Mouse (Mus musculus) forebrain, embryonic 14.5 days (tissue): ENCODE data around the gene E130309D02Rik. TPM values are rescaled to one million over a fixed set of nuclear protein-coding genes. Genes with fewer than 3 reads are reported as not detected.
A peak's percentile ranks its signal among the peaks of the same experiment; 100 is the strongest.

Source experiments
- ATAC-seq: fragments of 200-750 bp; cut with Nextera tagmentation; 2 replicates; pipeline ENCODE4 v1.8.0; 2017; ENCODE audit warnings: mild to moderate bottlenecking, moderate library complexity
- DNase-seq: peaks from one replicate; pipeline ENCODE4 v3.0.0-alpha.2; 2015; ENCODE audit warnings: low spot score
- H3K27ac ChIP-seq: fragments of 300-500 bp; sonication (generic); 2 replicates; pipeline ENCODE4 v1.5.1; 2014; ENCODE audit warnings: low read depth, mild to moderate bottlenecking, control low read depth, low read length, moderate library complexity
- H3K27me3 ChIP-seq: fragments of 300-500 bp; sonication (generic); replicated peaks from 2 replicates; pipeline ENCODE4 v1.6.1; 2014; ENCODE audit warnings: low read length, control low read depth, mixed read lengths; ENCODE audit not compliant: control insufficient read depth, insufficient read depth
- H3K36me3 ChIP-seq: fragments of 300-500 bp; sonication (generic); 2 replicates; pipeline ENCODE4 v1.6.1; 2014; ENCODE audit warnings: low read length, control low read depth; ENCODE audit not compliant: control insufficient read depth, insufficient read depth
- H3K4me1 ChIP-seq: fragments of 300-500 bp; sonication (generic); 2 replicates; pipeline ENCODE4 v1.6.1; 2014; ENCODE audit warnings: antibody characterized with exemption, low read length, control low read depth; ENCODE audit not compliant: control insufficient read depth, insufficient read depth
- H3K4me2 ChIP-seq: fragments of 300-500 bp; sonication (generic); 2 replicates; pipeline ENCODE4 v1.6.1; 2014; ENCODE audit warnings: mild to moderate bottlenecking, control low read depth, low read length
- H3K4me3 ChIP-seq: fragments of 300-500 bp; sonication (generic); 2 replicates; pipeline ENCODE4 v1.5.1; 2014; ENCODE audit warnings: low read depth, low read length, control low read depth
- H3K9ac ChIP-seq: fragments of 300-500 bp; sonication (generic); 2 replicates; pipeline ENCODE4 v1.6.1; 2014; ENCODE audit warnings: mild to moderate bottlenecking, low read length, control low read depth, moderate library complexity
- H3K9me3 ChIP-seq: fragments of 300-500 bp; sonication (generic); replicated peaks from 2 replicates; pipeline ENCODE4 v1.6.1; 2016; ENCODE audit warnings: low read length, control low read depth, mixed read lengths; ENCODE audit not compliant: control insufficient read depth
- WGBS: fragments of 180-500 bp; shearing (Covaris S2); extraction: QIAGEN DNeasy Blood & Tissue Kit; methylation state at CpG from one replicate; pipeline ENCODE4 v1.1.7; 2014; 5-methylcytosine and 5-hydroxymethylcytosine counted together
- polyA plus RNA-seq: library from polyadenylated mRNA; unstranded; fragments of >200 nt; fragmentation: Nextera tagmentation; extraction: Ambion mirVana; gene quantifications from 2 replicates; pipeline ENCODE4 v1.2.1, GENCODE M21; 2014

E130309D02Rik gene
- polyA plus RNA-seq: 32.3 and 39.3 TPM in 2 replicates

DNA sequence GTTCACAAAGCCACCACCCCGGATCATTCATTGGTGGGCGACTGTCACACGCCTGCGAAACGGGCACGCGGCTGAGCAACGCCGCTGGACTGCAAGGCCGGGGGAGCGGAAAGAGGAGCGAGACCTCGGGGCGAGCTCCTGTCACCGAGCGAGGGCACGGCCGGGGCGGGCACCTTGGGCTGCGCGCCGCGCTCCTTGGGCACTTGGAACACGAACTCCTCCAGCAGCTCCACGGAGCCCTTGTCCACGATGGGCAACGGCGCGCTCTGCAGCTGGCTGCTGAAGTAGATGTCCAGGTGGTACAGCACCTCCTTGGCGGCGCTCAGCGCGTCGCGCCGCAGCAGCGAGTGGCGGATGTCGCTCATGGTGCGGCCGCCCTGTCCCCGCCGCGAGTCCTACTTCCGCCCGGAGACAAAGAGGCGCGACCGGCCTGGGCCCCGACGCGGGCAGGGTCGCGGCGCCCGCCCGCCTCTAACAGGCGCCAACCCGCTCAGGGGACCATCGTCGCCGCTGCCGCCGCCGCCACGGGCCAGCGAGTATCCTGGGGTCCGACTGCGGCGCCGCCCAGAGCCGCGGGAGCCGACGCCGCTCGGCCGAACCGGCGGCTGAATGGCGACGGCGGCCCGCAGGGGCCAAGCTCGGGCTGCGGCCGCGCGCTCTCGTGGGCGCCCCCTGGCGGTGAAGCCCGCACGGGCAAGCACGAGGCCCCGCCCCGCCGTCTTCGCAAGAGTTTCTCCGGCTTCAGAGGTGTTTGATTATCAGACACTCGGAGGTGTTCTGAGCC, at the start of gene E130309D02Rik:
Gene E130309D02Rik, minus strand, starts transcription at position 631 of the 784 bp plus-strand sequence.
- ATAC-seq (peak; percentile 85), DNase-seq (peak; percentile 87)
- under 1% methylated on average over 75 of the region's 101 CpGs for WGBS
- Histone ChIP-seq H3K9ac (peak within 1 kb of the TSS; percentile 96), H3K4me3 (peak within 1 kb of the TSS; percentile 87), H3K9me3 (no peaks in the 10 kb centered on the region), H3K27ac (peak within 1 kb of the TSS; percentile 96), H3K27me3 (no peaks in the 10 kb centered on the region), H3K4me2 (peak within 1 kb of the TSS; percentile 84), H3K4me1 (peaks cover 8% of the 10 kb centered on the region), H3K36me3 (peaks cover 72% of the 10 kb centered on the region)

- Histone ChIP-seq H3K4me2 (peak overlapping the region; percentile 90), H3K9me3 (no peaks in the 10 kb centered on the region), H3K9ac (peak overlapping the region; percentile 67), H3K36me3 (no peaks in the 10 kb centered on the region), H3K27ac (no peak overlapping the region; the same call in 1 of the 2 replicates), H3K4me1 (0 out of 2 replicates have a peak, but pooled peaks cover 5% of the 10 kb centered on the region), H3K27me3 (peaks cover 18% of the 10 kb centered on the region; the same call in 1 of the 2 replicates), H3K4me3 (peak overlapping the region; percentile 42)
- ATAC-seq (peak; percentile 56), DNase-seq (peak; percentile 62)
- under 1% methylated on average over 46 of the region's 47 CpGs for WGBS
Observed at GRCm38 (mm10) chr5:143363678-143364615, 48.8 kb upstream of the E130309D02Rik start.

DNA sequence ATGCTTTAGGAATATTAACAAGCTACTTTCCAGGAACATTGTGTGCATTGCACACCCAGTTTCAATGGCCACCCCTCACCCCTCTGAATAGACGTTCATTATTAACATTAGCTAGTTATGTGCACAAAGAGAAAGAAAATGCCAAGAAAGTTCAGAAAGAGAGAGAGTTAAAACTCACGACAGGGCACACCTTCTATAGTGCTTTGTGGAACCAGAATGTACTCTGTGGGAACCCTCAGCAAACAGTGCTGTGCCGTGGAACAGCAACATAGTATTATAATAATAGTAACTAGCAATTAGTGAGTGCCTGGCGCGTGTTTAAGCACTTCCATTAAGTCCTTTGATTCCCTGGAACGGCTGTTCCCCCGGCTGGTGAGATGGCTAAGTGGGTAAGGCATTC, 46.3 kb upstream of the E130309D02Rik start:
- 3% methylated on average over 7 of the region's 7 CpGs for WGBS
- no peaks in the 10 kb centered on the region for H3K36me3 ChIP-seq
- peak; percentile 60 for DNase-seq
- H3K27ac ChIP-seq: no peak overlapping the region
- no peak overlapping the region for H3K4me3 ChIP-seq
- no peaks in the 10 kb centered on the region for H3K9me3 ChIP-seq
- peaks cover 5% of the 10 kb centered on the region; the same call in 1 of the 2 replicates for H3K4me1 ChIP-seq
- 0 out of 2 replicates have a peak, but pooled peaks cover 10% of the 10 kb centered on the region for H3K27me3 ChIP-seq
- peak; percentile 21 for ATAC-seq
- no peak overlapping the region for H3K4me2 ChIP-seq
- H3K9ac ChIP-seq: no peak overlapping the region

DNA sequence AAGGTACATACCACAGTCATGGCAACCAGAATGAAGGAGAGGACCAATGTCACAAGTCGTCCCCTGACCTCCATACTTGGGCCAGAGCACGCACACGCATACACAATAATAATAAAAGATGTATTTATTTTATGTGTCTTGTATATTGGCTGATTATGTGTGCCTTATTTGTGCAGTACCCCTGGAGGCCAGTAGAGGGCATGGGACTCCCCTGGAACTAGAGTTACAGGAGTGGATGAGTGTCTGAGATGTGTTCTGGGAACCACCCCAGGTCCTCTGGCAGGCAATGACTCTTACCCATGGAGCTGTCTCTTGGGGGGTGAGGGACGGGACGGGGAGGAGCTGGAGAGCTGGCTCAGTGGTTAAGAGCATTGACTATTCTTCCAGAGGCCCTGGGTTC, 44.8 kb upstream of the E130309D02Rik start:
- no peaks in the 10 kb centered on the region for H3K36me3 ChIP-seq
- H3K9me3 ChIP-seq: no peaks in the 10 kb centered on the region
- DNase-seq: no peak
- 0 out of 2 replicates have a peak, but pooled peaks cover 6% of the 10 kb centered on the region for H3K27me3 ChIP-seq
- no peak for ATAC-seq
- H3K9ac ChIP-seq: no peak overlapping the region
- H3K4me2 ChIP-seq: no peak overlapping the region
- 64% methylated on average over 5 of the region's 5 CpGs for WGBS
- no peak overlapping the region for H3K4me3 ChIP-seq
- H3K27ac ChIP-seq: no peak overlapping the region
- H3K4me1 ChIP-seq: peaks cover 5% of the 10 kb centered on the region; the same call in 1 of the 2 replicates

DNA sequence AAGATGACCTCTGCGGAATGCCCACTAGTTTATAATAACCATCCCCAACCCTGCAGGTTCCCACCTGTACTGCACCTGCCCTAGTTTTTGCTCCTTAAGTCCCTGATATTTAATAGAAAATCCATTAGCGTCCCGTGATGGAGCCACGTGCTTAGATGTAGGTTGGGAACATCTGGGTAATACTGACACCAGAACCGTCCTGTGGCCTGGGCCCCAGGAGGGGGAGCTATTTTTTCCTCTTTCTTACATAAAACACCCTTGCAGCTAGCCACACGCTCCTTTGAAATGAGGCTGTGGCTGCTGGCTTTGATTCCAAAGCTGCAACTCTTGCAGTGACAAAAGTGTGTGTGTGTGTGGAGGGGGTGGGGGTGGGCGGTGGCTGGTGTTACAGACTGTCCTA, 44.1 kb upstream of the E130309D02Rik start:
- H3K9me3 ChIP-seq: no peaks in the 10 kb centered on the region
- no peak for ATAC-seq
- H3K4me3 ChIP-seq: no peak overlapping the region
- H3K27ac ChIP-seq: no peak overlapping the region
- H3K4me1 ChIP-seq: peaks cover 3% of the 10 kb centered on the region; the same call in 1 of the 2 replicates
- WGBS: 33% methylated on average over 7 of the region's 7 CpGs
- no peak overlapping the region for H3K9ac ChIP-seq
- DNase-seq: no peak
- 0 out of 2 replicates have a peak, but pooled peaks cover 6% of the 10 kb centered on the region for H3K27me3 ChIP-seq
- no peaks in the 10 kb centered on the region for H3K36me3 ChIP-seq
- no peak overlapping the region for H3K4me2 ChIP-seq

GRCm38 (mm10) chr5:143357564-143357963, 42.4 kb upstream of the E130309D02Rik start:
- H3K4me2 ChIP-seq: peak overlapping the region; percentile 38
- peak overlapping the region; percentile 41 for H3K9ac ChIP-seq
- peak; percentile 45; the same call in 1 of the 2 replicates for ATAC-seq
- H3K4me3 ChIP-seq: peak overlapping the region; percentile 10; the same call in 1 of the 2 replicates
- DNase-seq: no peak
- no peak overlapping the region for H3K27ac ChIP-seq
- 5% methylated on average over 28 of the region's 28 CpGs for WGBS
- no peaks in the 10 kb centered on the region for H3K36me3 ChIP-seq
- H3K27me3 ChIP-seq: 0 out of 2 replicates have a peak, but pooled peaks cover 6% of the 10 kb centered on the region
- H3K4me1 ChIP-seq: no peaks in the 10 kb centered on the region; the same call in 1 of the 2 replicates
- H3K9me3 ChIP-seq: 0 out of 2 replicates have a peak, but pooled peaks cover 2% of the 10 kb centered on the region

DNA sequence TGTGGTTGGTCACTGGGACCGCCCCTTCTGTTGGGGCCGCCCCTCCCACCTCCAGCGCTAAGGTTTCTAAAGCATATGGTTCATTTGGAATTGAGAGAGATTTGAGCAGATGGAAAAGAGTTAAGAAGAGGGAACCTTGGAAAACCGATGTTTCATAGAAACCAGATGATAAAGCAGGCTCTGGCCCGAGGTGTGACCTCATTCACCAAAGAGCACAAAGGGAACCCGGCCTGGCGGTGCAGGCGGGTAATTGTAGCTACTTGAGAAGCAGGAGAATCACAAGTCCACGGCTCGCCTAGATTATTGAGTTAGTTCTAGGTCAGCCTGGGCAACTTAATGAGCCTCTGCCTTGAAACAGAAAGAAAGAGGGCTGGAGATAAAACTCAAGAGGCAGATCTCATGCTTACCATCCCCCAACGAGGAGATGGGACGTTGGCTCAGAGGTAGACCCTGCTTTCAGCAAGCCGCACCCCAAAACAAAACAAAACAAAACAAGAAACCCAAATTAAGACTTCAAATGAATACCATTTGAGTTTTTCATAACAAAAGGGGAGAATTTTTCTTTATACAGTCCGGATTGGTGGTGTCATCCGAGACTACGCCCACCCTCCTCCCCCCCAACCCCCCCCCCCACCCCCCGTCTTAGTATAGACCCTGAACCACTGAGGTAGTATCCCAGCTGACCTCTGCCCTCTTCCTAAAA, 41.7 kb upstream of the E130309D02Rik start, which contains the start of gene Grid2ip:
Gene Grid2ip, plus strand, starts transcription at position 653 of the 703 bp plus-strand sequence.
- DNase-seq (no peak), ATAC-seq (no peak)
- Histone ChIP-seq H3K27me3 (0 out of 2 replicates have a peak, but pooled peaks cover 6% of the 10 kb centered on the region), H3K27ac (no peak within 1 kb of the TSS), H3K4me3 (peak within 1 kb of the TSS; percentile 10; the same call in 1 of the 2 replicates), H3K9me3 (0 out of 2 replicates have a peak, but pooled peaks cover 5% of the 10 kb centered on the region), H3K4me2 (peak within 1 kb of the TSS; percentile 38), H3K4me1 (no peaks in the 10 kb centered on the region; the same call in 1 of the 2 replicates), H3K36me3 (no peaks in the 10 kb centered on the region), H3K9ac (peak within 1 kb of the TSS; percentile 41)
- WGBS: 17% methylated on average over 17 of the region's 17 CpGs

DNA sequence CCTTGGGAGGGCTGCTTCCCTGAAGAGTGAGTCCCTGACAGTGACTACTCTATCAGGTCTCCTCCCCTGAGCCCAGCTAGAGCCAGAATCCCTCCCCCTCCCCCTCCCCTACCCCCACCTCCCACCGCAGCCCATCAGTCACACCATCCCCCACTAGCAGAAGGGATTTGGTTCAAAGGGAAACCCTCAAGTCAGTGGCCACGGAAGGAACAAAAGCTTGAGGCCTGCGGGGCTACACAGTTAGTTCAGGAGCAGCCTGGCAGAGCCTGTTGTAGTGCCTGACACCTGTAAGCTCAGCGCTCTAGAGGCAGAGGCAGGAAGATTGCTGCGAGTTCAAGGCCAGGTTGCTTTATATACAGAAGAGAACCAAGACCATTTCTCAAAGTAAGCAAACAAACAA, 40.9 kb upstream of the E130309D02Rik start:
- H3K4me3 ChIP-seq: no peak overlapping the region
- 33% methylated on average over 5 of the region's 5 CpGs for WGBS
- no peak overlapping the region for H3K27ac ChIP-seq
- DNase-seq (no peak), ATAC-seq (no peak)
- 0 out of 2 replicates have a peak, but pooled peaks cover 6% of the 10 kb centered on the region for H3K27me3 ChIP-seq
- 0 out of 2 replicates have a peak, but pooled peaks cover 5% of the 10 kb centered on the region for H3K9me3 ChIP-seq
- no peaks in the 10 kb centered on the region for H3K36me3 ChIP-seq
- no peak overlapping the region for H3K4me2 ChIP-seq
- H3K9ac ChIP-seq: no peak overlapping the region
- no peaks in the 10 kb centered on the region; the same call in 1 of the 2 replicates for H3K4me1 ChIP-seq
